Mouse (Mus musculus) cerebellum, adult (tissue): ENCODE data around the gene Ncmap.
A peak's percentile ranks its signal among the peaks of the same experiment; 100 is the strongest.
"Not testable (repeated sequence)": the region's sequence is repeated elsewhere in the genome, so short reads cannot be mapped to it uniquely, and the experiment has no call there.

Experiments
- ATAC-seq: cut with Nextera tagmentation; 2 replicates; pipeline ENCODE4 v1.9.2; 2017; ENCODE audit warnings: mild to moderate bottlenecking, moderate library complexity, mixed read lengths; ENCODE audit not compliant: insufficient number of reproducible peaks, low FRiP score, low TSS enrichment

The Ncmap gene

DNA sequence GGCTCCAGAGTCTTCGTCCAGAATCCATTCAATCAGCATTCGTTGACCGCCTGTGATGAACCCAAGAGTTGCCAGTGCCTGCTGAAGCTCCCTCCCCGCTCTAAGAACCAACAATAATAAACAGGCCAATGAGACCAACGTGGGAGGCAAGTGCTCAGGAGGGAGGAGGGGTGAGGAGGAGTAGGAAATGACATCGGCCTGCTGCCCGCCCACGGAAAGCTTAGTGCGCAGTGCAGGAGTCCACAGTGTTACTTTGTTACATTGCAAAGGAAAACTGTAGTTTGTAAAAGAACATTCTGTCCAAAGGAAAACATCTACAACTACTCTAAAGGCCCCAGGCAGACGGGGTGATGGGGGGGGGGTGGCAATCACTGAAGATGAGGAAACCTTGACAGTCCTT, 6.0 kb upstream of the Ncmap start:
- ATAC-seq: no peak

DNA sequence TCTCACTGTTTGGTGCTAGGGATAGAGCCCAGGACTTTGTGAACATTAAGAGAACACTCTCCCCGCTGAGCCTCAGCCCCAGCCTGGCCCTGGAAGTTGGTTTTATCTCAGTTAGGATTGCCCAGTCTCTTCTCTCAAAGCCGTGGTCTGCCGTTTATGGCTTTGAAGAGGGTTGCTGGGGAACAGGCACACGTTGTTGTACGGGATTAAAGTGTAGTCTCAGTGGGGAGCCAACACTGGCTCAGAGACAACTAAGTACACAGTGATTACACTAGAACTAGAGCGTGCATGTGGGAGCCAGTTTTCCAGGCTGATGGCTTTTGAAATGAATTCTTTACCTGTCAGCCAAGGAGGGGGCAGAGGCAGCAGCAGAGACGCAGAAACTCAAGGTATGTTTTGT, 3.9 kb upstream of the Ncmap start:
- ATAC-seq: no peak

DNA sequence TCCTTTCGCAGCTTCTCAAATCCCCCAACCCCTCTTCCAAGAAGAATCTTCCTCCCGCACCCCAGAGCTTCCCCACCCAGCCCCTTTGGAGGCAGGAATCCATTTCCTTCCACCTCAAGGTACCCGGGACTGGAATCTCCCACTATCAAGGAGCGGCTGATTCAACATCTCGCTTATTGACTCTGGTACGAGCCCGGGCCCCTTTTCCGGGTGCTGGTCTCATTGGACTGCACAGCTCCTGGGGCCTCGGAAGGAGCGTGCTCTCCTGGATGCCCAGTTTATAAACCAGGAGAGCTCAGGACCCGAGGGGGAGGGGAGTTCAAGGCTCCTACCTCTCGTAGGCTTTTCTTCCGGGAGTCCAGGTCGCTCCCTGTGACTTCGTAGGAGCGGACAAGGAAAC, 476 bp downstream of the Ncmap start:
- ATAC-seq: no peak

DNA sequence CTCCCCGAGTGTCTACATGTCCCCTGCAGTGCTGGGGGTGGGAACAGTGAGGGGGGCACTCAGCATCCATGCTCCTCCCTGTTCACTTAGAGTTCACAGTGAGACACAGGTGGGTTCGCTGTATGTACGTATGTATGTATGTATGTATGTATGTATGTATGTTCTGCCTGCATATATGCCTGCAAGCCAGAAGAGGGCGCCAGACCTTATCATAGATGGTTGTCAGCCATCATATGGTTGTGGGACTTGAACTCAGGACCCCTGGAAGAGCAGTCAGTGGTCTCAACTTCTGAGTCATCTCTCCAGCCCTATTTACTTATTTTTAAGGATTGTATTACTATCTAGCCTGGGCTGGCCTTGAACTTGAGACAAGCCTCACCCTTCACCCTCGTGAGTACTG, 1.7 kb downstream of the Ncmap start:
- ATAC-seq: no peak

DNA sequence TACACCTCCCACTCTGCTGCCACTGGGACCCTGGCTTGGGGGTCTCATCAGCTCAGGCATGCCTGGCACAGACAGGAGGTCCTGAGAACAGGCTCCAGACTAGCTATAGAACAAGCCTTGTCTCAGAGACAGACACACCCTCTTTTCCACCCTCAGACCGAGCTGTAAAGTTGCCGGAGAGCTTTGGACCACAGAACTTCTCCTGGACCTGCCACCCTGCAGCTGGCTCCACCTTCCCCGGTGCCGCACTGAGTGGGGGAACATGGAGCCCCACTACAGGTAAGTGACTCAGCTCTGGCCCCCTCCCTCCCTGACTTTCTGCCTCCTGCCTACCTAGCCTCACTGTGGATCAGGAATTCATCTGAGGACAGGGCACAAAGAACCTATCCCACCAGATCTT, 2.7 kb downstream of the Ncmap start:
- ATAC-seq: no peak

DNA sequence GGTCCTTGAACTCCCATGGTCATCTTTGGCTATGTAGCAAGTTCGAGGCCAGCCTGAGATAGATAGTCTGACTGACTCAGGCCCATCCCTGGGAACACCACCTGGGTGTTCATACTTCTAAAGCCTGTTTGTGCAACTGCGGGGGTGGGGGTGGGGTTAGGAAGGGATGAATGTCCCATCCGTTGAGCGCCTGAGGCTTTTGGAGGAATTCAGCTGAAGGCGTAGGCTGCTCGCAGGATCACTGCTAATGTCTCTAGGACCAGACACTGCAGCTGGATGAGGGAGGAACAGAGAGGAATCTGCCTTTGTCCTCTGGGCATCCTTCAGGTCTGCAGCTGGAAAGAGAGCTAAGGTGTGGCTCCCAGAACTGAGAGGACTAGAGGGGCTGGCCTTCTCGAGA, 3.4 kb downstream of the Ncmap start:
- ATAC-seq: no peak

DNA sequence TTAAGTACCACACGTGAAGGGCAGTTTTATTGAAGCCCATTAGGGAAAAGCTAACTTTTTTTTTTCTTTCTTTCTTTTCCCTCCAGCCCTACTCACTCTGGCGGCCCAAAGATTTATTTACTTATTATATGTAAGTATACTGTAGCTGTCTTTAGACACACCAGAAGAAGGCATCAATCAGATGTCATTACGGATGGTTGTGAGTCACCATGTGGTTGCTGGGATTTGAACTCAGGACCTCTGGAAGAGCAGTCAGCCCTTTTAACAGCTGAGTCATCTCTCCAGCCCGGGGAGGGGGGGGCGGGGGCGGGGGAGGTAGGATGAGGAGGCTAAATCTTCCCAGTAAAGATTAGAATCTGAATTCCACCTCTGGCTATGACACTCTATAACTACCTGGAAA, 4.6 kb downstream of the Ncmap start:
- no peak for ATAC-seq

DNA sequence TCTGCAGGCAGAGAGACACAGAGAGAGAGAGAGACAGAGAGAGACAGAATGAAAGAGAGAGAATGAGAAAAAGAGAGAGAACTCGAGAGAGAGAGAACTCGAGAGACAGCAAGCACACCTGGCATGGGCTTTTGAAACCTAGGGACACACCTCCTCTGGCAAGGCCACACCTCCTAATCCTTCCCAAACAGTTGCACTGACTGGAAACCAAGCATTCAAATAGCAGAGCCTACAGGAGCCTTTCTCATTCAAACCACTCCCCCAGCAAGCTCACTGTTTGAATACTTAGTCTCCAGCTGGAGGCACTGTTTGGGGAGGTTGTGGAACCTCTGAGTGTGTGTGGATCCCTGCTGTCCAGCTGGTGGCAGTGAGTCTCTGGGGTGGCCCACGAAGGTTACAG, 5.2 kb downstream of the Ncmap start:
- no peak for ATAC-seq

DNA sequence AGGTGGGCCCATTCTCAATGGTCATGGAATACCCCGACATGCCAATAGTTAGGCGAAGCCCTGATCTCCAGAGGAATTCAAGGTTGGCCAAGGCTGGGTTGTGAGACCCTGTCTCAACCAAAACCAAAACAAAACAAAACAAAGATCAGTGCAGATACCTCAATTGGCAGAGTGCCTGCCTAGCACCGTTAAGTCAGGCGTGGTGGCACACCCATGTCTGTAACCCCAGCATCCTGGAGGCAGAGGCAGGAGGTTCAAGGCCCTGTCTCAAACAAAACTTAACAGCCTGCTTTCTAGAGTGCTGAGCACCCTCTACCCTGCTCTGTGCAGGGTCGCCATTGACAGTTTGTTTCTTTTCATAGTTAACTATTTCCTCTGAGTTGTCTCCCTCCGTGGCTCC, 7.0 kb downstream of the Ncmap start:
- no peak for ATAC-seq

DNA sequence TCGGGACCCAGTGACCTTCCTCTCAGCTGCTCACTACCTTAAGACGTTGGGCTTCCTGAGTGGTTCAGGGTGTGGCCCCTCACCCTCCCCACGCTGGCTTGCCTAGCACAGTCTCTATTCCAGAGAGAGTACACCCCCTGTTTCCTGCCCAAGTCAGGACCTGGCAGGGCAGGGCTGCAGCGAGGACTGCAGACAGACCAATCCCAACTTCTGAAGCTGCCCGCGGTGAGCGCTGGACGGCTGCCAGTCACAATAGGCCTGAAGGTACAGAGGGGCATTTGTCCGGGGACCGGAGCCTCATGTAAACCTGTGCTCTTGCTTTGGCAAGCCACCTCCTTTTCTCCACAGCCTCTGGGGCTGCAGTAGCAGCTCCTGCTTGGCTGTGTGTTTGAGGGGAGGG, 12.4 kb downstream of the Ncmap start:
- ATAC-seq: no peak

DNA sequence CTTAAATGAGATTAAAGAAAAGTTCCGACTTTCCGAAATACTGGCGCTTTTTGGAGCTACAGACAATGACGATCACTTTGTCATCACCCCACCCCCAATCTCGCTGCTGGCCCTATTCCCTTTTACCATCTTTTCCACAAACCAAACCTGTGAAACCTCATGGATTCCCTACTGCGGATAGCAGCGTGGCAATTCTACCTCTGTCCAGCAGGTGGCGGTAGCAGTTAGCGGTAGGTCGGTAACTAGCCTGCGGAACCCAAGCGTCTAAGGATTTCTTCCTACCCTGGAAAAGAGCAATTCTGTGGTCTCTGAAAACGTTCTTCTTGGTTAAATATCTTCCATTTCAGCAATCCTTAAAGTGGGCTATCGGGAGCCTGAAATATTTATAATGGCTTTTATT, 15.7 kb downstream of the Ncmap start:
- ATAC-seq: 0 out of 2 replicates have a peak, but pooled peaks have one; percentile 61

DNA sequence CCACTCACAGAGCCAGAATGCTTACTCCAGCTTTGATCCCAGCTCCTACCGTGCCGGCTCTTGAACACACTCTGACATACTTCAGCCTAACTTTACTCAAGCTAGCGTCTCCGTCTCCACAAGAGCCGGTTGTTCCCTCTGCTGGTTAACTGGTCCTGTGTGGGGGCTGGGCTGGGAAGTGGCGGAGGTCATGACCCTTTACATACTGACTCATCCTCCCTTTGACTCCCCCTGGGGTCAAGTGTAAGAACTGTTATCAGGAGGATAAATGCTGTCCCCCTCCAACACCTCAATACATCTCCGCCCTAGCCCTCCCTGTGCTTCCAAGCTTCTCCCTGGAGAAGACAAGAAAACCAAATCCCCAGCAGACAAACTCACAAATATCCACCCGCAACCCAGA, 16.7 kb downstream of the Ncmap start:
- no peak for ATAC-seq

DNA sequence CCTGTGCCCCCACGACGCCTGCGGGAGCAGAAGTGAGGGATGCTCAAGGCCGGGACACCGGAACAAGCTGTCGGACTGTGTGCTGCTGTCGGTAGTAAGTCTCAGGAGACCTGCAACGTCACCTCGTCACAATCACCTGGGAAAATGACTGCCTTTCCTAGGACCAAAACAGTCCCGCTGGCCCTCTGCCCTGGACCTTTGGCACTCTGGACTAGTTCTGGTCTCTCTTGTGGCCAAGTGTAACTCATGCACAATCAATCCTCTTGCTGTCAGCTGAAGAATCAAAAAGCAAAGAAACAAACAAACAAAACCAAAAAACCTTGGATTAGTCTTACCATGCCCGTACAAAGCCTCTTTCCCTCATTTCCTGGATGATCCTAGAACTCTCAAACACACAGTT, 20.8 kb downstream of the Ncmap start:
- no peak for ATAC-seq

DNA sequence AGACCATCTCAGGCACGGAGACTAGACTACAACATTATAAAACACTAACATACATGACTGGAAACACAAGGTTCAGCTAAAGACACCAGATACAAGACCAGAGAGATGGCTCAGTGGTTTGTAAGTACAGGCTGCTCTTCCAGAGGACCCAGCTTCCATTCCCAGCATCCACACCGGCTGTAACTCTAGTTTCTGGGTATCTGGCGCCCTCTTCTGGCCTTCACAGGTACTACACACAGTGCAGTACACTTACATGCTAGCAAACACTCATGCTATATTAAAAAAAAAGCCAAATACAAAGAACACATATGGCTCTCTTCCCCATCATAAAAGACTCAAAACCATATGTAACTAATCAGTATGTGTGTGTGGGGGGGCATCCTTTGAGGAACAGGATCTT, 22.6 kb downstream of the Ncmap start:
- no peak for ATAC-seq

DNA sequence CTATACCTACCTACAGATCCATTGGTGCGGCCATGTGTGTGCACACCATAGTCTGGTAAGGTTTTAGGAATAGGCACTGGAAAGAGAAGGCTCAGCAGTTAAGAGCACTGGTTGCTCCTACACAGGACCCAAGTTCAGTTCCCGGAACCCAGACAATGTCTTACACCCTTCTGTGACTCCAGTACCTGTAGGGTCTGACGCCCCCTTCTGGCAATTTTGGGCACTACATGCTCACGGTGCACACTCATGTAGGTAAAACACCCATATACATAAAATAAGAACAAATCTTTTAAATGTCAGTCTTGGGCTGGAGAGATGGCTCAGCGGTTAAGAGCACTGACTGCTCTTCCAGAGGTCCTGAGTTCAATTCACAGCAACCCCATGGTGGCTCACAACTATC, 24.7 kb downstream of the Ncmap start:
- no peak for ATAC-seq

DNA sequence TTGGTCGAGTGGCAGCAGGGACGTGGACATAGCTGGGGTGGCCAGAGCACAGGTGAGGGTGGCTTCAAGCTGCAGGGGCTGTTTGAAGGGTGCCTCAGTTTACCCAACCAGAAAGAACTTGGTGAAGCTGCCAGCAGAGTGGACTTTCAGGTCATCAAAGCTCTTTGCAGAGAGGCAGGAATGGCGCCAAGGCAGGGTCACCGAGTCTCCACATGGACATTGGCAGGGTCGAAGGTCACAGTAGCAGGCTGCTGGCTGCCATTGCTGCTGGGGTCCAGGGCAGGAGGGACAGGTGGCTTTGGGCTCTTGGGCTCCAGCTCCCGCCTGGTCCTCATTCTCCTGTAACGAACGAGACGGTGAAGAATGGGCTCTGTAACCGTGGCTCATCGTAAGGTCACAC, 27.7 kb downstream of the Ncmap start:
- no peak for ATAC-seq

DNA sequence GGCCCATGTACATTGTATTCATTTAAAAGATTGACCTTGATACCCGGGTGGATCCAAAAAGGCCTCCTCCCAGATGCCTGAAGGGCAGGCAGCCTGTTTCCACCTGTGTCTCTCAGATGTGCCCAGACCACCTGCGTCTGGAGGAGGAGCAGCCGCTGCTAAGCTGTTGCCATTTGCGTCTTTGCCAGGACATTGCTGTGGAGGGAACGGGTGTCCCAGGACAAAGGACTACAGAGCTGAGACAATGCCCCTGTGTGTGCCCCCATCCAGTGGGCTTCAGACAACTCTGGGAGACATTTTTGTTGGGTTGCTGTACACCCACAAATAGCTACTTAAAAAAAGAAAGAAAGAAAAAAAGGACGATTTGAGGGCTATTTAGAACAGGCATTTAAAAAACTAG, 35.2 kb downstream of the Ncmap start:
- ATAC-seq: no peak

DNA sequence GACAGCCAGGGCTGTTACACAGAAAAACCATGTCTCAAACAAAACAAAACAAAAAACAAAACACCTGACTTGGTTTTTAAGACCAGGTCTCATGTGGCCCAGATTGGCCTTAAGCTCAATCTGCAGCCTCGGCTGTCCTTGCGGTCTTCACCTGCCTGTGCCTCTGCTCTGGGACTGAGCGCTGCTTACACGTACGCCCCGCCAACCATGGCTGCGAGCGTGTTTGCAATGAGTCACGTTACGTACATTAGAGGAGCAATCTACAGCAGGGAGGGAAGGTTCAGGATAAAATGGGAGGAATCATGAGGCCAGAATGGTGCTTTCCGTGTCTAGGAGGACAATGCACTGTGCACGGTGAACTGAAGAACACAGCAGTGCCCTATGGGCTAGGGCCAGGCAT, 36.3 kb downstream of the Ncmap start:
- no peak for ATAC-seq

DNA sequence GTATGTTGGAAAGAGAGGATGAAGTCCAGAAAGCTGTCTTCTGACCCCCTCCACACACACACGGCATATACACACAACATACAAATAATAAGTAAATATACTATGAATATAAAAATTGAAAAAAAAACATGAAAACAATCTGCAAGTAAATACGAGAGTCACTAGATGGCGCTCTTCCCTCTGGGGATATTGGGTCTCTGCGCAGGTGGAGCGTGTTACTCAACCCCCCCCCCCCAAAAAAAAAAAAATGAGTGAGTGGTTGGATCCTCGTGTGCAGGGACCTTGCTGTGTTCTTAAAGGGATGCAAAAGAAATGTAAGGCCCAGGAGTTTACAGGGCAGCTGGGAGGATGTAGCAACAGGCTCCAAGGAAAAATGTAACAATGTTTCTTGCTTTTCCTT, 39.3 kb downstream of the Ncmap start:
- no peak for ATAC-seq

DNA sequence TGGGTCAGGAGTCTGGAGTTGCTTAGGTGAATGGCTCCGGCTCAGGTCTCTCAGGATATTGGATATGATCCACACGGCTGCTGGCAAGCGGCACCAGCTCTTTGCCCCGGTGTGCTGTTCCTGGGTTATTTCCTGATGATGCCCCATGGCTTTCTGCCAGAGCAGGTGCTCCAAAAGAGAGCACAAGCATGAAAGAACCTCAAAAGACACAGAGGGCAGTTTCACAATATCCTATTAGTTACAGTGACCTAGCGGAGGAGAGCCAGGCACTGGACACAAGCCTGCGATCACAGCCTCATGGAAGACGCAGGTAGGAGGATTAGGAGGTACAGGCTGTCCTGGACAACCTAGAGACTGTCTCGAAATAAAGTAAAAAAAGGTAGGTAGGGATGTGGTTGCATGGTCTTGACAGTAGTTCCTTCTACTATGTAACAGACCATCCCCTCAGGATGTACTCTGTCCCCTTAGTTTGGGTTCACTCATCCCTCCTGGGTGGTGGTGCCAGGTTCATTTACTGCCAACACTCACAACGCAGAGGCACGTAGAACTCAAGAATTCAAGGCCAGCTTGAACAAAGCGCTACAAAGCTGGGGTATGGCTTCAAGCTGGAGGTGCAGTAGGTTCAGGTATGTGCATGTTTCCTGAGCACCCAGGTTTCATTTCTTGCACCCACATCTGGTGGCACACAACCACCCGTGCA, 40.7 kb downstream of the Ncmap start:
- no peak for ATAC-seq

DNA sequence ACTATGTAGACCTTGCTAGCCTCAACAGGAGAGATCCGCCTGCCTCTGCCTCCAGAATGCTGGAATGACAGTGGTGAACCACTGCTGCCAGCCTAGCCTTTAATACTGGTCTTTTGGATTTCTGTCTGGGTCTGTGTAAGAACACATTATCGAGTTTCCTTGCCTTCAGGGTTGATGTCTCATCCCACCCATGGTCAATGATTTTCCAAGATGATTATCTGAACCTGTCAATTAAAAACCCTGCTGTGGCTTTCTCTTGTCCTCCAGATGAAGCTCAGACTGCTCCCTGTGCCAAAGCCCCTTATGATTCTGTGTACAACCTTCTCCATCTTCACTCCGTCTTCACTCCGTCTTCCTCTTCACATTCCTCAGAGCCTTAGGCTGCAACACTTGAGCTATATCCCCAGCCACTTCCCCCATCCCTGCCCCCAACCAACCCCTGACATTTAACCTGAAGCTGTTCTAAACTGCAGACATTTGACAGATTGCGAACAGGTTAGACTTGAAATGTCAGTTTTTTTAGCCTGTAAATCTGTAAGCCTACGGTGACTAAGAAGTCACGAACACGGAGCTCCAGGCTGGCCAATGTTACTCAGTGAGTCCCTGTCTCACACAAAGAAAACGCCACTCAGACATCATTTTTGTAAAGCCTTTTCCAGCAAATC, 42.0 kb downstream of the Ncmap start:
- no peak for ATAC-seq

DNA sequence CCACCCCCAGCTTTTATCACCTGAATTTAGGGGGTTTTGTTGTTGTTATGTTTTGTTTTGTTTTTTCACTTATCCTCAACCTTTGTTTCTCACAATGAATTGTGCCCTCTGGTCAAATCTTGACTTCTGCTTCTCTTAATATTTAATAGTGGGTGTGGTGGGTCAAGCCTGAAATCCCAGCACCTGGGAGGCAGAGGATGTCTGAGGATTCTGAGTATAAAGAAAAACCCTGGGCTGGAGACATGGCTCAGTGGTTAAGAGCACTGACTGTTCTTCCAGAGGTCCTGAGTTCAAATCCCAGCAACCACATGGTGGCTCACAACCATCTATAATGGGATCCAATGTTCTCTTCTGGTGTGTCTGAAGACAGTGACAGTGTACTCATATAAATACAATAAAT, 43.3 kb downstream of the Ncmap start:
- ATAC-seq: not testable (repeated sequence)
